Mouse (Mus musculus): ENCODE results near the gene Alg3.

Alg3 gene

GRCm38 (mm10) chr16:20604705-20605104 lies 6.8 kb downstream of the Alg3 start:
- DNase-seq: no peak

- no peak for DNase-seq
Measured at GRCm38 (mm10) chr16:20600511-20600910, 11.0 kb downstream of the Alg3 start.

- no peak for DNase-seq
Measured at GRCm38 (mm10) chr16:20596687-20597441, 14.7 kb downstream of the Alg3 start.

- DNase-seq: no peak
Measured at GRCm38 (mm10) chr16:20595737-20596136, 15.8 kb downstream of the Alg3 start.

- no peak for DNase-seq
Measured at GRCm38 (mm10) chr16:20595060-20595673, 16.4 kb downstream of the Alg3 start.

GRCm38 (mm10) chr16:20591076-20591705 lies 20.3 kb downstream of the Alg3 start:
- DNase-seq: no peak

- no peak for DNase-seq
Measured at GRCm38 (mm10) chr16:20590680-20591038, 20.9 kb downstream of the Alg3 start.

- no peak for DNase-seq
Measured at GRCm38 (mm10) chr16:20589939-20590679, 21.4 kb downstream of the Alg3 start.

GRCm38 (mm10) chr16:20589366-20589938 lies 22.1 kb downstream of the Alg3 start, which contains the start of gene Vwa5b2:
TSS of gene Vwa5b2 (plus strand) at chr16:20589471.
- DNase-seq: no peak

GRCm38 (mm10) chr16:20565075-20565474 lies 46.5 kb downstream of the Alg3 start:
- no peak for DNase-seq

GRCm38 (mm10) chr16:20557381-20557780 lies 54.2 kb downstream of the Alg3 start:
- DNase-seq: no peak

All from spleen, adult 18-20 months (tissue).